Mouse (Mus musculus) ES-Bruce4 (cell line): ENCODE results near the gene Spats2. TPM values are rescaled to one million over a fixed set of nuclear protein-coding genes. Genes with fewer than 3 reads are reported as not detected.

Experiments
- H3K27ac ChIP-seq: 2 replicates; pipeline ENCODE4 v1.5.1; 2012; ENCODE audit warnings: low read length, inconsistent platforms; ENCODE audit not compliant: insufficient read depth
- H3K27me3 ChIP-seq: 2 replicates; pipeline ENCODE4 v1.6.1; 2012; ENCODE audit warnings: mild to moderate bottlenecking, low read length, inconsistent platforms; ENCODE audit not compliant: control insufficient read depth, poor library complexity, insufficient read depth, severe bottlenecking
- H3K36me3 ChIP-seq: 2 replicates; pipeline ENCODE4 v1.6.1; 2012; ENCODE audit warnings: inconsistent platforms, mild to moderate bottlenecking, low read length, moderate library complexity; ENCODE audit not compliant: control insufficient read depth, poor library complexity, insufficient read depth, severe bottlenecking
- H3K4me1 ChIP-seq: one replicate; pipeline ENCODE4 v1.8.1; 2011; ENCODE audit warnings: low read length; ENCODE audit not compliant: control insufficient read depth, insufficient read depth
- H3K4me3 ChIP-seq: 2 replicates; pipeline ENCODE4 v1.5.1; 2011; ENCODE audit warnings: low read depth, mild to moderate bottlenecking, low read length
- H3K9ac ChIP-seq: 2 replicates; pipeline ENCODE4 v1.6.1; 2012; ENCODE audit warnings: low read depth, mild to moderate bottlenecking, inconsistent platforms; ENCODE audit not compliant: poor library complexity, severe bottlenecking
- H3K9me3 ChIP-seq: replicated peaks from 2 replicates; pipeline ENCODE4 v1.6.1; 2012; ENCODE audit warnings: mild to moderate bottlenecking, low read length, inconsistent platforms; ENCODE audit not compliant: control insufficient read depth, poor library complexity, insufficient read depth, severe bottlenecking
- CTCF ChIP-seq: IDR thresholded peaks from one replicate; pipeline ENCODE4 v1.8.1; 2011; ENCODE audit warnings: low read depth, low read length
- EP300 ChIP-seq: IDR thresholded peaks from 2 replicates; pipeline ENCODE4 v1.6.1; 2011; ENCODE audit warnings: low read depth, low read length; ENCODE audit not compliant: insufficient read depth
- POLR2A ChIP-seq: IDR thresholded peaks from one replicate; pipeline ENCODE4 v1.8.1; 2011; ENCODE audit warnings: low read length; ENCODE audit not compliant: insufficient read depth
- polyA plus RNA-seq: library from polyadenylated mRNA; stranded (reverse); fragments of >200 nt; gene quantifications from 2 replicates; pipeline ENCODE4 v1.2.4, GENCODE M21; 2011; ENCODE audit warnings: low read depth; ENCODE audit not compliant: missing spikeins, insufficient read depth, insufficient read length

Spats2 gene
- polyA plus RNA-seq, 1 experiment: 60.7 TPM

DNA sequence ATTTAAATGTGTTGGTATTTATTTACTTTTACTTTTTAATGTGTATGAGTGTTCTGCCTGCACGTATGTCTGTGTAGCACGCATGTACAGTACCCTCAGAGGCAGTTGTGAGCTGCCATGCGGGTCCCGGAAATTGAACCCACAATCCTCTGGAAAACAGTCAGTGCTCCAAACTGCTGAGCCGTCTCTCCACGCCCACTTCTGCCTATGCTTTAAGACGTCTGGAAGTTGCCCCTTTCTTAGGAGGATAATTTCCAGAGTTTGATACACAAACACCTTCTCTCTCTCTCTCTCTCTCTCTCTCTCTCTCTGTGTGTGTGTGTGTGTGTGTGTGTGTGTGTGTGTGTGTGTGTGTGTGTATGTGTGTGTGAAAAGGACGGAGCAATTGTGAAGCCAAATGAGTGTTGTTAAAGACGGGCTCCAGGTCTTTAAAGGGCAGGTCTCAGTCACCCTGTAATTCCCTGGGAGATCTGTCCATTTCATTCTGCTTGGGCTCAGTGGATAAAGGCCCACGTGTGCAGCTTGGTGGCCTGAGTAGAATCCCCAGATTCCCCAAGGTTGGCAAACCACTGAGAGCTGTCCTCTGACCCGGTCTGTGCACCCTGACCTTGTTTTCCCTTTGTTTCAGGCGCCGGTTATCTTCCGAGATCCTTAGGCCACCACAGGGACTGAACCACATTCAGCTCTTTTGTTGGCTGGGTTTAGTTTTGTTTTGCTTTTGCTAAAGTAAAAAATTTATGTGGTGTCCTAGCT is 11.2 kb upstream of the Spats2 start:
- H3K9ac ChIP-seq: peak overlapping the region; percentile 67
- no peaks in the 10 kb centered on the region for H3K36me3 ChIP-seq
- TF ChIP-seq CTCF: no peak
- no peak for TF ChIP-seq POLR2A
- TF ChIP-seq EP300: no peak
- H3K9me3 ChIP-seq: no peaks in the 10 kb centered on the region
- no peak overlapping the region; the same call in 1 of the 2 replicates for H3K4me3 ChIP-seq
- H3K4me1 ChIP-seq: peaks cover 5% of the 10 kb centered on the region
- peak overlapping the region; percentile 84 for H3K27ac ChIP-seq
- H3K27me3 ChIP-seq: no peaks in the 10 kb centered on the region

DNA sequence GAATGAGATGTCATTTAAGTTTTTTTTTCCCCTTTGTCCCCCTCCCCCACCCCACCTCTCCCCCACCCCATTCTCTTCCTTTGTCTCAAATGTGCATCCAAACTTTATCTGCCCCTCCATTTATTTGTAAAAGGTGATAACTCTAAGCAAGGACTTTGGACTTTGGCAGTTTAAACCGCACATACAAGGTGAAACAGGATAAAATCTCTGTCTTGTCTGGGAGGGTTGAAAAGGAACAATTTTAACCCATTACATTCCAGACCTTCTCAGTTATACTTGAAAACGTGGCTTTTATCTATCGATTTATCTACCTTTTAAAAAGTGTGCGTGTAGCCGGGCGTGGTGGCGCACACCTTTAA is 10.7 kb upstream of the Spats2 start:
- peak overlapping the region; percentile 84 for H3K27ac ChIP-seq
- TF ChIP-seq POLR2A (no peak), CTCF (no peak), EP300 (no peak)
- H3K9me3 ChIP-seq: no peaks in the 10 kb centered on the region
- no peaks in the 10 kb centered on the region for H3K27me3 ChIP-seq
- H3K4me1 ChIP-seq: peaks cover 5% of the 10 kb centered on the region
- H3K4me3 ChIP-seq: no peak overlapping the region
- peak overlapping the region; percentile 67 for H3K9ac ChIP-seq
- no peaks in the 10 kb centered on the region for H3K36me3 ChIP-seq

DNA sequence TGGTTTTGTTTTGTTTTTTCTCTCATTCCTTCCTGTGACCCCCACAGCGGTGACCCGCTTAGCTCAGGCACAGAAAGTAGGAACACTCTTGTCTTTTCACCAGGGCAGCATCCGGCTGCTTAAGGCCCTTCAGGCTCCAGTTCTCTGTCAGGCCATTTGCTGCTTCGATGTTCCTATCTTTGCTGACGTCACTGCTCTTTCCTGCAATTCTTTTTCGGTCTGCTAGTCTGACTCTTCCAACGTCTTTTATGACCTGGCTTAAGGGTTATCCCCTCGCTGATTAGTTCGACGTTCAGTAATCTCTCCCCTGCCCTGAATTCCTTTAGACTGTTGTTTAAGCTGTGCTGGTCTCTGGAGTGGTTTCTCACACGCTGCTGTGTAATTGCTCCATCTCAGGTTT is 9.2 kb upstream of the Spats2 start:
- TF ChIP-seq POLR2A (no peak), CTCF (no peak), EP300 (no peak)
- no peaks in the 10 kb centered on the region for H3K36me3 ChIP-seq

DNA sequence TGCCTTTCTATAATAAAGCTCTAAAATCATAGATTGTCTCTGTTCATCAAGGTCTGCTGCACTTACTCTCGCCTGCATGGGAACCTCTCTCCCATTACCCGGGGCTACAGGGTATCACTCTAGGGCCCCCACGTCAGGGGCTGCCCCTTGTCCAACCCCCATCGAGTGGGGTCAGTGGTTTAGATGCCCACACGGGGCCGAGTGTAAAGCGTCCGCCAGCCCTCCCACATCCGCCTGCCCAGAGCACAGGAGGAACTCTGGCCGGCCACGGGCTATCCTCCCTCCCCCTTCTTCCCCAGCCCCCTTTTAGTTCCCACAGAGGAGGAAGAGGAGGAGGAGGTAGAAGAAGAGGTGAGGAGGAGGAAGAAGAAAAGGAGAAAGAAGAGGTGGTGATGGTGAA is 4.9 kb upstream of the Spats2 start:
- Histone ChIP-seq H3K4me3 (no peak overlapping the region), H3K9ac (no peak overlapping the region), H3K4me1 (peaks cover 5% of the 10 kb centered on the region), H3K36me3 (no peaks in the 10 kb centered on the region), H3K27me3 (no peaks in the 10 kb centered on the region), H3K27ac (no peak overlapping the region), H3K9me3 (no peaks in the 10 kb centered on the region)
- TF ChIP-seq EP300 (no peak), POLR2A (no peak), CTCF (no peak)

More for the DNA sequence above, 9.2 kb upstream of the Spats2 start:
- Histone ChIP-seq H3K4me3 (no peak overlapping the region), H3K27ac (no peak overlapping the region), H3K9me3 (no peaks in the 10 kb centered on the region), H3K9ac (no peak overlapping the region), H3K4me1 (peaks cover 2% of the 10 kb centered on the region), H3K27me3 (no peaks in the 10 kb centered on the region)

GRCm38 (mm10) chr15:99122642-99123041 is 3.1 kb upstream of the Spats2 start:
- no peaks in the 10 kb centered on the region for H3K9me3 ChIP-seq
- no peaks in the 10 kb centered on the region for H3K36me3 ChIP-seq
- no peak overlapping the region for H3K27ac ChIP-seq
- TF ChIP-seq POLR2A: no peak
- TF ChIP-seq EP300: no peak
- TF ChIP-seq CTCF: no peak
- H3K4me3 ChIP-seq: no peak overlapping the region
- H3K27me3 ChIP-seq: no peaks in the 10 kb centered on the region
- H3K4me1 ChIP-seq: peaks cover 5% of the 10 kb centered on the region
- no peak overlapping the region for H3K9ac ChIP-seq

GRCm38 (mm10) chr15:99126081-99126815 is 532 bp downstream of the Spats2 start:
- TF ChIP-seq POLR2A (no peak), CTCF (no peak), EP300 (no peak)
- Histone ChIP-seq H3K4me3 (peak overlapping the region; percentile 97), H3K36me3 (no peaks in the 10 kb centered on the region), H3K4me1 (peaks cover 7% of the 10 kb centered on the region), H3K27me3 (no peaks in the 10 kb centered on the region), H3K9ac (peak overlapping the region; percentile 99), H3K27ac (peak overlapping the region; percentile 87), H3K9me3 (no peaks in the 10 kb centered on the region)
